Mouse (Mus musculus) megakaryocyte, adult 5-6 weeks (primary cell): ENCODE data around the gene Olfr521. TPM values are rescaled to one million over a fixed set of nuclear protein-coding genes. Genes with fewer than 3 reads are reported as not detected.
A peak's percentile ranks its signal among the peaks of the same experiment; 100 is the strongest.
"Not testable (repeated sequence)": the region's sequence is repeated elsewhere in the genome, so short reads cannot be mapped to it uniquely, and the experiment has no call there.

Source experiments
- ATAC-seq: 2 replicates; pipeline ENCODE4 v1.8.0; 2016; ENCODE audit warnings: mild to moderate bottlenecking, inconsistent platforms; ENCODE audit not compliant: poor library complexity, severe bottlenecking
- total RNA-seq, 2 experiments: library from RNA; stranded (forward) in 1 of 2; stranded (reverse) in 1 of 2; fragments of 153-499, 151-499 nt in 1 of 2; fragments of 221-1000, 200-1000 nt in 1 of 2; gene quantifications; 2 replicates each; pipeline versions ENCODE4 v1.2.3 to v1.2.4; 2015 to 2017

Olfr521 gene
- total RNA-seq (2015) (not detected in 2 replicates), total RNA-seq (2017) (not detected in 2 replicates)

DNA sequence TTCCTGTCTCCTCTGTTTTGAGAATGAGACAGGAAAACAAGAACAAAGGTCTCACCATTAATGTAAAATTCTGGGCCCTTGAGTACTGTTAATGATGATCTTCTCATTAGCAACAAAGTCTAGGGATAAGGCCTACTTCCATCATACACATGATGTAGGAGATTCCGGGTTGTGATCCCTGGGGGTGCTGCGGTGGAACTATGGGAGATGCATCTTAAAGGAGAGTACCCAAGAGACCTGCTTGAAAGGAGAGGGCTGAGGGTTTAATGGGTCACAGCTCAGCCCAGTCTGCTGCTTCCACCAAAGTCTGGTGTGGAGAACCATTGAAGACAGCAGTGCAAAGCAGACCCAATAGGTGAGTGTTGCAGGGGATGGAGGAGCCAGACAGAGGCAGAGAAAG lies at the start of gene Olfr521:
TSS of gene Olfr521 (plus strand) at position 301 of the 400 bp plus-strand sequence.
- ATAC-seq, result no peak

GRCm38 (mm10) chr7:99716536-99716935 lies 46.8 kb upstream of the Olfr521 start:
- no peak for ATAC-seq

DNA sequence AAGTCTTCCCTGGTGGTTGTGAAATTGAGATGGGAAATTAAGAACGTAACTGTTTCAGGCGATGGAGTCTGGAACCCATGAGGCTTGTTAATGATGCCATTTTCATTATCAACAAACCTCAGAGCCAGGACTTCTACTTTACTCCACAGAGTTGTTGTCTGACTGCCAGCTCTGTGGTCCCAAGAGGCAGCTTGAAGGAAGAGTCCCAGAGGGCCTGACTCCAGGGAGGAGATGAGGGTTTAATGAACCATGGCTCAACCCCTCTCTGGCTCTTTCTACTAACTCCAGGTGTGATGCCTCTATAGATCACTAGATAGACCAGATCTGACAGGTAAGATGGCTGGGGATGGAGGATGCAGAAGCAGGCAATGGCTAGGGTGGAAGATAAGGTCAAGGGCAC lies 33.3 kb upstream of the Olfr521 start, which contains the start of gene Olfr520:
TSS of gene Olfr520 (plus strand) at position 301 of the 400 bp plus-strand sequence.
- ATAC-seq, result no peak

- no peak for ATAC-seq
These were observed 28.7 kb upstream of the Olfr521 start for GRCm38 (mm10) chr7:99734612-99735011.

DNA sequence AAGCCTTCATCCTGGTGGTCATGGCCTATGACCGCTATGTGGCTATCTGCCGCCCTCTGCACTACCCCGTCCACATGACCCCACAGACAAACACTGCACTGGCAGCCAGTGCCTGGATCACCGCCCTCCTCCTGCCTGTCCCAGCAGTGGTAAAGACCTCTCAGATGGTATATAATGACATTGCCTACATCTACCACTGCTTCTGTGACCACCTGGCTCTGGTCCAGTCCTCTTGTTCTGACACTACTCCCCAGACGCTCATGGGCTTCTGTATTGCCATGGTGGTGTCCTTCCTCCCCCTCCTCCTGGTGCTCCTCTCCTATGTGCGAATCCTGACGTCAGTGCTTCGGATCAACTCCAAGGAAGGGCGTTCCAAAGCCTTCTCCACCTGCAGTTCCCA lies 27.8 kb upstream of the Olfr521 start:
- ATAC-seq, result not testable (repeated sequence)

- ATAC-seq, result no peak
These were observed 24.0 kb upstream of the Olfr521 start for GRCm38 (mm10) chr7:99739276-99739675.

DNA sequence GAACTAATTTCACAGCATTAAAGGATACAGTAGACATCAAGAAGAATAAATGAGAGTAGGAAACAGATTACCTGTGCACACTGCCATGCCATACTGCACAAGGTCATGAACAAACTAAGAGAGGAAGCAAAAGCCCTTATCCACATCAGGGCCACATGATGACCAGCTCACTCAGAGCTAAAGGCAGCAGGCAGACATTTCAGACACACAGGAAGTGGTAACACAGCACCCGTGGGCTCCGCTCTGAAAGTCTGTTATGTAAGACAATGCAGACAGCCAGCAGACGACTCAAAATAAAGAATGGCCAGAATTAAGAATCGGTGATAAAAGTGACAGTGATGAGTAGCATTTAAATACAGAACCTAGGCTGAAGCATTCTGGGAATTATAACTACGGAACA lies 18.1 kb downstream of the Olfr521 start:
- ATAC-seq, result peak; percentile 91

DNA sequence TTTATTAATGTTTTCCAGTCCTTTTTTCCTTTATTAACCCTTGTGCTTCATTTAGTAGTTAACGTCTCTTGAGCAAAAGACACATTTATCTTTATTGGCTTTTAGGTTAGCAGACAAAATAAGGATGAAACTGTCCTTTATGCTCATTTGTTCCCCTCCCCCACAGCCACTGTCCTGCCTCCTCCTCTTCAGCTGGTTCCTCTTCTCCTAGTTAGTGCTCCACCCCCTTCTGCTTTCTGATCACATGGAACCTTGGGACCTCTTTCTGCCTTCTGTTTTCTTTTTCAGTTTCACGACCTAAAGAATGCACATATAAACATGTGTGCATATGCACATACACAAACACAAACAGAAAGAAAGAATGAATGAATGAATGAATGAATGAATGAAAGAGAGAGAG lies 18.6 kb downstream of the Olfr521 start:
- peak; percentile 91 for ATAC-seq

- no peak for ATAC-seq
These were observed 20.1 kb downstream of the Olfr521 start for GRCm38 (mm10) chr7:99783421-99783820.

- ATAC-seq, result no peak
These were observed 22.2 kb downstream of the Olfr521 start for GRCm38 (mm10) chr7:99785553-99785952.

DNA sequence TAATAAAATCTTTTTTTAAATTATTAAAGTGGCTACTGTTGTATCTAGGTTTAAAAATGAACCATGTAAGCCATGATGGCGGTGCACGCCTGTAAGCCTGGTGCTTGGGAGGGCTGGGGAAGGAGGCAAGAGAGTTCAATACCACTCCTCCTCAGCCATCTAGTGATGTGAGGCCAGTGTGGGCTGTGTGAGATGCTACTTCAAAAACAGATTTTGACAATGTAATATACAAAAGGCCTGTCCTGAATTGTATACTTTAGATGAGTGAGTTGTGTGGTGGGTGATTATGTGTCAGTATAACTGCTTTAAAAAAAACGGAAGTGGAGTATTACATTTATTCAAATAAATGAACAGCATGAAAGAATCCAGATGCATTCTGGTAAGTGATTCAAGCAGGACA lies 23.5 kb downstream of the Olfr521 start:
- no peak for ATAC-seq

GRCm38 (mm10) chr7:99787935-99788334 lies 24.6 kb downstream of the Olfr521 start:
- no peak for ATAC-seq

GRCm38 (mm10) chr7:99788563-99788962 lies 25.3 kb downstream of the Olfr521 start:
- ATAC-seq, result no peak

- no peak for ATAC-seq
These were observed 27.5 kb downstream of the Olfr521 start for GRCm38 (mm10) chr7:99790816-99791215.

- peak; percentile 66 for ATAC-seq
These were observed 30.8 kb downstream of the Olfr521 start for GRCm38 (mm10) chr7:99794096-99794495.

- ATAC-seq, result peak; percentile 66
These were observed 32.1 kb downstream of the Olfr521 start for GRCm38 (mm10) chr7:99795192-99795981.

DNA sequence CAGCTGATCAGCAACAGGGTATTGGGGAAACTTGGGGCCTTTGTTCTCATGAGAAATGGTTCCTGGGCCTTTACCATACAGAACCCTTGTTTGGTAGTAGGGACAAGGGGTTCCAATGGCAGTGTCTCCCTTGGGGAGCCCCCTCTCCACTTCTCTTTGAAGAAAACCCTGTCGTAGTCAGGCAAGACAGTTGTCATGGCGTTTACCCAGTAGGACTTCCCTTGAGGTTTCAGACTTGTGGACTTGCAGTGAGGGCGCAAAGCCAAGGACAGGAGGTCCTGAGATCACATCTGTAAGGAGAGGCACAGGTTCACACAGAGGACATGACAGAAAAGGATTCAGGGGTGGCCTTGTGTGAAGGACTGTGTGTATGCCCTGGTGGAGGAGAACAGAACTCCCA lies 33.2 kb downstream of the Olfr521 start:
- no peak for ATAC-seq

- no peak for ATAC-seq
These were observed 34.0 kb downstream of the Olfr521 start for GRCm38 (mm10) chr7:99797261-99797660.

DNA sequence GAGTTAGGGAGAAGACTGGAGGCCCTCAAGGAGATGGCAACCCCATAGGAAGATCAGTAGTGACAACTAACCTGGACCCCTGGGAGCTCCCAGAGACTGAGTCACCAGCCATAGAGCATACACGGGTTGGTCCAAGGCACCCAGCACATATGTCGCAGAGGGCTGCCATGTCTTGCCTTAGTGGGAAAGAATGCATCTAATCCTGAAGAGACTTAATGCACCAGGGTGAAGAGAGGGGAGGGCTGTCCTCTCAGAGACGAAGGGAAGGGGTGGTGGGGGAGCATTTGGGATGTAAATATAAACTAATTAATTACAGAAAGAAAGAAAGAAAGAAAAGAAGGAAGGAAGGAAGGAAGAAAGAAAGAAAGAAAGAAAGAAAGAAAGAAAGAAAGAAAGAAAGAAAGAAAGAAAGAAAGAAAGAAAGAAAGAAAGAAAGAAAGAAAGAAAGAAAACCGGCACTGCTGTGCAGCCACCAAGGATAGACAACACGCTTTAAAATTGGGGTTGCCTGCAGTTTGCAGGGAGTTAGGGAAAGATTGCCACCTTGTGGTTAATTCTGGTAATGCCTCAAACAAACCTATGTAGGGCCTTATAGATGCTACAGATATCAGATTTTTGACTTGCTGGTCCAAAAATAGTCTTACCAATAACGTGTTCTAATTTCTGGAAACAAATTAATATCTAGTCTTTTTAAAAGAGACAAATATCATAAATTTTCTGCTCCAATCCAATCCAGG lies 34.8 kb downstream of the Olfr521 start:
- ATAC-seq, result peak; percentile 57; the same call in 1 of the 2 replicates

DNA sequence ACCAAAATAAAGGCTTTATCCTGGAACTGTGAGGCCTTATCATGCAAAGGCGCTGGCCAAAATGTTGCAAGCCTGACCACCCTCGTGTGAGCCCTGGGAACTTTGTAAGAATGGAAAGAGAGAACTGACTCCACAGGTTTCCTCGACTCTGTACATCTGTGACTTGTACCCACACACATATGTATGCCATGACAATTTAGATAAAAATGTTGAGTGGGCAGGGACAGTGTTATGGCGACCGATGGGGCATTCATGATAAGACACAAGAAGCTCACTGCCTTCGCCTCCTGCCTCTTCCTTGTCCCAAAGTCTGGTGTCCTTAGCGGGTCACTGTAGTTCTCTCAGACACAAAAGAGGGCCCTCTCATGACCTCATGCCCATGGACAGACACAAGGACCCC lies 35.8 kb downstream of the Olfr521 start:
- ATAC-seq, result no peak

DNA sequence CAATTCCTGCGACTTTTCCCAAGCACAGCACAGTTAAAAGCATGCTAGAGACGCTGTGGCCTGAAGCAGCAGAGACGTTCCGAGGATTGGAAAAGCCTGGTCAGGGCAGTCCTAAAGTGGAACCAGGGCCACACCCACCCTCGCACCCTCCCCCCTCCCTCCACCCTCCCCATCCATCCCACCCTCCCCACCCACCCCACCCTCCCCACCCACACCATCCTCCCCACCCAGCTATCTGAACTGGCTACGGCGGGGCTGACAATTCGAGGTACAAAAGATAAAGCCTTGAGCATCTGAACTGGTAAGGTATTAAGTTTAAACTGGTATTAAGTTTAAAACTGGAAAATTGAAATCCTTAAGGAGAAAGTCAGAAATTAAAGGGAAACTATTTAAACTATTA lies 40.2 kb downstream of the Olfr521 start:
- ATAC-seq, result no peak

- not testable (repeated sequence) for ATAC-seq
These were observed 40.7 kb downstream of the Olfr521 start for GRCm38 (mm10) chr7:99804033-99804432.
